Mouse (Mus musculus) E14TG2a.4 (cell line): ENCODE results near the gene Hsf5.

Source experiments
- H3K27me3 ChIP-seq: 2 replicates; pipeline ENCODE4 v1.6.1; 2014; ENCODE audit warnings: low read length, control low read depth; ENCODE audit not compliant: insufficient read depth
- H3K36me3 ChIP-seq: 2 replicates; pipeline ENCODE4 v1.6.1; 2014; ENCODE audit warnings: low read length, control low read depth; ENCODE audit not compliant: insufficient read depth
- H3K4me1 ChIP-seq: replicated peaks from 2 replicates; pipeline ENCODE4 v1.6.1; 2014; ENCODE audit warnings: low read depth, low read length, control low read depth
- H3K4me3 ChIP-seq: replicated peaks from 2 replicates; pipeline ENCODE4 v1.5.1; 2014; ENCODE audit warnings: mild to moderate bottlenecking, low read length
- H3K9me3 ChIP-seq: 2 replicates; pipeline ENCODE4 v1.6.1; 2014; ENCODE audit warnings: low read length, control low read depth
- CTCF ChIP-seq: conservative IDR thresholded peaks from 2 replicates; pipeline ENCODE4 v1.5.1; 2014; ENCODE audit warnings: low read length
- NANOG ChIP-seq: IDR thresholded peaks from 2 replicates; pipeline ENCODE4 v1.6.1; 2014; ENCODE audit warnings: borderline replicate concordance, low read length, mixed read lengths
- POU5F1 ChIP-seq: IDR thresholded peaks from 2 replicates; pipeline ENCODE4 v1.6.1; 2014; ENCODE audit warnings: low read length, borderline replicate concordance

Hsf5 gene

GRCm38 (mm10) chr11:87680786-87681185, 63.8 kb downstream of the Hsf5 start:
- Histone ChIP-seq H3K4me1 (peaks cover 27% of the 10 kb centered on the region), H3K27me3 (no peaks in the 10 kb centered on the region), H3K9me3 (no peaks in the 10 kb centered on the region), H3K4me3 (no peak overlapping the region), H3K36me3 (no peaks in the 10 kb centered on the region)
- TF ChIP-seq CTCF (no peak), POU5F1 (no peak), NANOG (no peak)

- H3K4me3 ChIP-seq = no peak overlapping the region
- no peaks in the 10 kb centered on the region for H3K36me3 ChIP-seq
- H3K4me1 ChIP-seq = peaks cover 36% of the 10 kb centered on the region
- H3K9me3 ChIP-seq = no peaks in the 10 kb centered on the region
- no peak for TF ChIP-seq POU5F1
- no peak for TF ChIP-seq NANOG
- TF ChIP-seq CTCF = no peak
- no peaks in the 10 kb centered on the region for H3K27me3 ChIP-seq
Measured at GRCm38 (mm10) chr11:87682096-87682495, 65.1 kb downstream of the Hsf5 start.

GRCm38 (mm10) chr11:87682838-87683571, 66.0 kb downstream of the Hsf5 start:
- peaks cover 5% of the 10 kb centered on the region; the same call in 1 of the 2 replicates for H3K27me3 ChIP-seq
- H3K36me3 ChIP-seq = no peaks in the 10 kb centered on the region
- TF ChIP-seq POU5F1 = no peak
- no peak for TF ChIP-seq NANOG
- no peak for TF ChIP-seq CTCF
- no peaks in the 10 kb centered on the region for H3K9me3 ChIP-seq
- H3K4me3 ChIP-seq = no peak overlapping the region
- peaks cover 28% of the 10 kb centered on the region for H3K4me1 ChIP-seq

GRCm38 (mm10) chr11:87686407-87686806, 69.4 kb downstream of the Hsf5 start:
- Histone ChIP-seq H3K4me1 (peaks cover 41% of the 10 kb centered on the region), H3K36me3 (no peaks in the 10 kb centered on the region), H3K27me3 (peaks cover 19% of the 10 kb centered on the region), H3K4me3 (peak overlapping the region; percentile 29; the same call in 1 of the 2 replicates), H3K9me3 (no peaks in the 10 kb centered on the region)
- TF ChIP-seq CTCF = no peak

- Histone ChIP-seq H3K4me3 (no peak overlapping the region), H3K36me3 (no peaks in the 10 kb centered on the region), H3K27me3 (peaks cover 19% of the 10 kb centered on the region), H3K9me3 (no peaks in the 10 kb centered on the region), H3K4me1 (peaks cover 41% of the 10 kb centered on the region)
- TF ChIP-seq CTCF (no peak), POU5F1 (no peak), NANOG (no peak)
Measured at GRCm38 (mm10) chr11:87687246-87688225, 70.6 kb downstream of the Hsf5 start.

- Histone ChIP-seq H3K36me3 (no peaks in the 10 kb centered on the region), H3K27me3 (peaks cover 19% of the 10 kb centered on the region), H3K4me1 (peaks cover 41% of the 10 kb centered on the region), H3K9me3 (no peaks in the 10 kb centered on the region), H3K4me3 (no peak overlapping the region)
- TF ChIP-seq NANOG (no peak), CTCF (no peak), POU5F1 (no peak)
Measured at GRCm38 (mm10) chr11:87688478-87689203, 71.7 kb downstream of the Hsf5 start.

- peaks cover 39% of the 10 kb centered on the region for H3K4me1 ChIP-seq
- H3K27me3 ChIP-seq = peaks cover 19% of the 10 kb centered on the region
- no peak for TF ChIP-seq NANOG
- no peak for TF ChIP-seq CTCF
- TF ChIP-seq POU5F1 = no peak
- H3K9me3 ChIP-seq = no peaks in the 10 kb centered on the region
- H3K4me3 ChIP-seq = no peak overlapping the region
- no peaks in the 10 kb centered on the region for H3K36me3 ChIP-seq
Measured at GRCm38 (mm10) chr11:87689402-87689808, 72.4 kb downstream of the Hsf5 start.
